Mouse (Mus musculus) urinary bladder, postnatal 10 days (tissue): Measurements from ENCODE around the gene Rpl35a.
"Not testable (repeated sequence)": the region's sequence is repeated elsewhere in the genome, so short reads cannot be mapped to it uniquely, and the experiment has no call there.

Source experiments
- DNase-seq: peaks from one replicate; pipeline ENCODE4 v3.0.0; 2022; ENCODE audit warnings: low spot score

The Rpl35a gene

GRCm38 (mm10) chr16:33056095-33056785 lies at the start of gene Rpl35a, which contains the start of gene Iqcg:
TSS of gene Rpl35a (plus strand) at chr16:33056453.
TSS of gene Iqcg (minus strand) at chr16:33056218.
- peak; percentile 66 for DNase-seq

GRCm38 (mm10) chr16:33006888-33007287 lies 49.4 kb upstream of the Rpl35a start:
- no peak for DNase-seq

GRCm38 (mm10) chr16:33007436-33007835 lies 48.8 kb upstream of the Rpl35a start:
- no peak for DNase-seq

DNA sequence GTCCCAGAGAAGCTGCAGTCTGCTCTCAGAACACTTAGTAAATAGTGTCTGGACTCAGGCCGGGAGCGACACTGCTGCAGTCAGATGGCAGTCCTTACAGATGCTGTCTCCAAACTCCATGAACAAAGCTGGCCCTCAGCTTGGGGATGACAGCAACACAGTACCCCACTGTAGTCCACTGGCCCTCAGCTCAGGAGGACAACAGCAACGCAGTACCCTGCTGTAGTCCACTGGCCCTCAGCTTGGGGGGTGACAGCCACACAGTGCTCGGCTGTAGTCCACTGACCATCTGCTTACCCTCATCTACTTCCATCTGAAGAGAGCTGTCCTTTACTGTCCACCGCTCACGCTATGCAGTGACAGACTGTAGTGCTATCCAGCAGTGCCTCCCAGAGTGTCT lies 46.1 kb upstream of the Rpl35a start:
- no peak for DNase-seq

DNA sequence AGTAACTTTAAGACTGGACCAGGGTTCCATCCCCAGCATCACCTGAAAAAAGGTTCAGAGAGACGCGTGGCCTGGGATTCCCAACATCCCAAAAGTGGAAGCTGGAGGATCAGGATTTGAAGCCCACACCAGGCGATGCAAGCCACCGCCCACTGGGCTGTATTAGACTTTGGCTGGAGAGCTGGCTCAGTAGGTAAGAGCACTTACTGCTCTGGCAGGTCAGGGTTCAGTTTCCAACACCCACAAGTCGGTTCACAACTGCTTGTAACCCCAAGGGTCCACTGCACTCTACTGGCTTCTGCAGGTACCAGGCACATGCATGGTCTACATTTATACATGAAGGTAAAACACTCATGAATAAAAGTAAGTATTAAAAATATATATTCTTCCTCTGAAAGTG lies 42.5 kb upstream of the Rpl35a start:
- DNase-seq, result no peak

GRCm38 (mm10) chr16:33014921-33015320 lies 41.3 kb upstream of the Rpl35a start:
- DNase-seq, result no peak

DNA sequence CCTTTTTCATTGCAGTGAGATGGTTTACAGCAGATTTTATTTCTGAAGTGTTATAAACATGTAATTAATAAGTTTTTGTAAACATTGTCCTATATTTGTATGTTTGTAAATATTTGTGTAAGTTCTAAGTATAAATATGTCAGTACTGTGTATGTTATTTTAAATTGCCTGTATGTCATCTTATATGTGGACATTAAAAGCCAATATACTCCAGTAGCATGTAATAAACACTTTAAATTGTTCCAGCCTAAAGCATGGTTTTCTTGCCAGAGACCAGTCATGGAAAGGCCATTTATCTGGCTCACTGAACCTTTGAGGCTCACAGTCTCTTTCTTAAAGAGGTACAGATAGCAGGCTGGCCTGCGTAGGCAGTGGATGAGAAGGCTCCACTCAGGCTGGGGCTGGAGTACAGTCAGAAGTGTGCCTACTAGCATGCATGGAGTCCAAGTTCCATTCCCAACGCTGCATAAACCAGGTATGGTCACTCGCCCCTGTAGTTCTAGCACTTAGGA lies 40.8 kb upstream of the Rpl35a start:
- no peak for DNase-seq

DNA sequence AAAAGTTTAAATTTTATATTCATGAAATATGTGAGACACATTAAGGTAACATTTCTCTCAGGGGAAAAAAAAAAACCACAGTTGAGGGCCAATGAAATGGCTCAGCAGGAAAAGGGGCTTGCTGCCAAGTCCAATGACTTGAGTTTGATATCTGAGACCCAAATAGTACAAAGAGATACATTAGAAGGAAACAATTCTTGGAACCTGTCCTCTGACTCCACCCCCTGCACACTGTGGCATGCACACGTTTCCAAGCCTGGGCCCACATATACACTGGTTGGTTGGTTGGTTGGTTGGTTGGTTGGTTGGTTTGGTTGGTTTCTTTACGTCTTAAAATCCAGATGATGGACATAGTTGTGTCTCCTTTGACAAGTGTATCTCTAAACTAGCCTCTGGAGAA lies 40.3 kb upstream of the Rpl35a start:
- DNase-seq, result no peak

DNA sequence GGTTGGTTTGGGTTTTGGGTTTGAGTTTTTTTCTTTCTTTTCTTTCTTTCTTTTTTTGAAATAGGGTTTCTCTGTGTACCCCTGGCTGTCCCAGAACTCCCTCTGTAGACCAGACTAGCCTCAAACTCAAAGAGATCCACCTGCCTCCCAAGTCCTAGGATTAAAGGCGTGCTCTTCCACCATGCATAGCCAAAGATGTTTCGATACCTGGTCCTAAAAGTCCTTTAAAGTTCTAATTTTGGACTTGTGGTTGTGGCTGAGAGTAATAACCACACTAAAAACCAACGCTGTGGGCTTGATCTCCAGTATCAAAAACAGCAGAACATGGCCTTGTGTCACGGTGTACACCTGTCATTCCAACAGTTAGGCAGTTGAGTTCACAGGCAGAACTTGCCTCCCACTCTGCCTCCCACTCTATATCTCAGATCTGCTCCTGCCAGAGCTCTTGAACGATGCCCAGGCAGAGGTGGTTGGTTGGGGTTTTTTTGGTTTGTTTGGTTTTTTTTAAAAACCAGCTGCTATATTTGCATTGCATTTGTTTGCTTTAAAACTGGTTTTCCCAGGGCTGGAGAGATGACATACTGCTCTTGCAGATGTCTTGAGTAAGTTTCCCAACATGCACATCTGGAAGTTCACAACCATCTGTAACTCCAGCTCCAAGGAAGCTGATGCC lies 38.4 kb upstream of the Rpl35a start:
- DNase-seq, result no peak

- no peak for DNase-seq
These were observed 37.0 kb upstream of the Rpl35a start for GRCm38 (mm10) chr16:33019117-33019770.

DNA sequence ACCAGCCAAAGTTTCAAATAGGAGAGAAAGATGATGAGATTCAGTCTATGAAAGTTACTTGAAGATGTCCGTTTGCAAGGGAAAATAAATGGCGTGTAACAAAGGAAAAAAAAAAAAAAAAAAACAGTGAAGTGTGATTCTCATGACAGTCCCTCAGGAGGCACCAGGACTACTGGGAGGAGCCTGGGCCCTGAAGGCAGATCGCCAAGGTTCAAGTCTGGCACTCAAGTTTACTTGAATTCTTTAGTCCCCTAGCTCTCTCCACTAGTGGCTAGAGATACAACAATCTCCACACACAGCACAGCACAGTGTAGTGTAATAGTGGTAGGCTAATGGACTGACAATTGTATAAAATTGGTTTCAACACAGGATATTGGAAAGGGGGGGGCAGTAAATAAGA lies 34.9 kb upstream of the Rpl35a start:
- no peak for DNase-seq

DNA sequence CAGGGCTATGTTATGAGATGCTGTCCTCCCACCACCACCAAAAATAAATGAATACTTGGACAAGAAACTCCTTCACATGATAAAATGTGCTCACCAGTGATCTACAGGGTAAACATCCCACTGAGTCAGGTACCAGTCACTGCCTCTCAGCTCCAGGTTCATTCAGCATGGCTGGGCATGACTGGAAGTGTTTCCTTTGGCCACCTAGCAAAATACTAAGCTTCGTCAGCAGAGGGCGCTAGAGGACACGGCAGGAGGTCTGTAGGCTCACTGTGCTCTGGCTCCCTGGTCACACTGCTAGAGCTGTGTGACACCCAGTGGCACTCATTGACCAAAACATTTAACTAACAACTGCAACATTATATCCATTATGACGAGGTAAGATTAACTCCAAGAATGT lies 32.5 kb upstream of the Rpl35a start:
- DNase-seq, result peak; percentile 74

DNA sequence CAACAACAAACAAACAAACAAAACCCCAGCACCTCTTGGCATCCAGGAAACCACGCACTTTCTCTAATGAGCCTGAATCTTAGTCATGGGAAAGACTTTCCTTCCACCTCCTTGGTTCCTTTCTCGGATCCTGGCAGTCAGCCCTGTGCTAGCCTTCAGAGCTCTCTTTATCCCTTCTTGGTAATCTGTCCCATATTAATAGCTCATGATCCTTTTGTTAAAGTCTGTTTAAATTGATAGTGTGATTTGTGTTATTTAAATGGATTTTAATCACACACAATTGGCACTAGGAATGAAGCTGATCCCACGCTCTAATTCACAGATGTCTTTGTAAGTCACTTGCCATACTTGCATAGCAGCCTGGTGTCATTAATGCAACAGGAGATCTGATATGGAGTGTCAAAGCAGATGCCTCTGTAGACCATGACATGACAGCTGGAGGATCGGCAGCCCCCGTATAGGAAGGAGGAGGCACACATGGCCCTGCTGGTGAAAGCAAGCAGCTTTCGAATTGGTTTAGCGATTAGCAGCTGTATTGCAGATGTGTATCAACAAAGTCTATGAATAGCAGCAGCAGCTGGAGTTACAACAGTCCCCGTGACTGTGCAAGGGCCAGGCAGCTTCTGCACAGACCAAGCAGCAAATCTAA lies 31.7 kb upstream of the Rpl35a start:
- DNase-seq, result no peak

- no peak for DNase-seq
These were observed 29.9 kb upstream of the Rpl35a start for GRCm38 (mm10) chr16:33026357-33026756.

DNA sequence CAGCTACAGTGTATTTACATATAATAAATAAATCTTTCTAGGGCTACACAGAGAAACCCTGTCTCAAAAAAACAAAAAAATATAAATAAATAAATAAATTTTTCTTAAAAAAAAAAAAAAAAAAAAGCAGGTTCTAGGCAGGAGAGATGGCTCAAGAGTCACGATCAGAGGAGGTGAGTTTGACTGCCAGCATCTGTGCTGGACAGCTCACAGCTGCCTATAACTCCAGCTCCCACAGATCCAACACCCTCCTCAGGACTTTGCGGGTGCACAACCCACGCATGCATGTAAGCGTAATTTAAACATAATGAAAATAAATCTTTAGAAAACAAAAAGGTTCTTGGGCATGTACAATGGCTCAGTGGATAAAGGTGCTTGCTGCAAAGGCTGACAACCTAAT lies 20.2 kb upstream of the Rpl35a start:
- no peak for DNase-seq

DNA sequence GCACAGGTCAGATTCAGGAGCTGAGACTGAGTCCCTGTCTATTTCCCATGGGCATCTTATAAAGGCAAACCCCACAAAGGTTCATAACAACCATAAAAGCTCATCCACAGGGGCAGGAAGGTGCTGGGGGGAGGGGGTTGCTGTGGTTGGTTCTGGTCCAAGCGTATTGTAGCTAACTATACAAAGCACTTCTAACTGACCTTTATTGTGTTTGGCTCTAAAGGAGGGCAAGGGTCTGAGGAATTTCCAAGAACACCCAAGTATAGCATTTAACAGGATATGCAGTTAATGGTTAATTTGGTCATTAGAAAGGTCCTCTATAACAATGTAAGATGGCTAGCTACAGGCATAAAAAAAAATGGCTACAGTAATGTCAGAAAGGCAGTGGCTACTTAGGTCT lies 13.6 kb upstream of the Rpl35a start:
- no peak for DNase-seq

DNA sequence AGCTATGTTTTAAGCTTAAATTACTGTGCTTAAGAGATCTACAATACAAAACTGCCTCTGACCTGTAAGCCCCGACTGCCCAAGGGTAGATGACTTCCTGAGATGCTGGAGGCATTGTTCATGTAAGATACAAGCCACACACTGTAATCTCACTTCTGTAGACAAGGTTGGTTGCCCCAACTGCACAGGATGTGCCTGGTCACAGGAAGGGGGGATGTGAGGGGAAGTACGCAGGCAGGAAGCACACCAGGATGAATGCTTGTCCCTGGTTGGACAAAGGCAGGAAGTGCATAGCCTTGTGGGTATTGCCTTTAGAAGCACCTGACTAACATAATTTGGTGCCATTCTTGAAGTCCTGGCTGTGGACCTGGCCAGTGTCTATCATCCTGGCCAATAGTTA lies 13.0 kb upstream of the Rpl35a start:
- DNase-seq, result no peak

- no peak for DNase-seq
These were observed 8.2 kb upstream of the Rpl35a start for GRCm38 (mm10) chr16:33048004-33048403.

- no peak for DNase-seq
These were observed 7.6 kb upstream of the Rpl35a start for GRCm38 (mm10) chr16:33048686-33049085.

- DNase-seq, result no peak
These were observed 6.4 kb upstream of the Rpl35a start for GRCm38 (mm10) chr16:33049809-33050208.

- DNase-seq, result no peak
These were observed 3.1 kb upstream of the Rpl35a start for GRCm38 (mm10) chr16:33053141-33053540.

DNA sequence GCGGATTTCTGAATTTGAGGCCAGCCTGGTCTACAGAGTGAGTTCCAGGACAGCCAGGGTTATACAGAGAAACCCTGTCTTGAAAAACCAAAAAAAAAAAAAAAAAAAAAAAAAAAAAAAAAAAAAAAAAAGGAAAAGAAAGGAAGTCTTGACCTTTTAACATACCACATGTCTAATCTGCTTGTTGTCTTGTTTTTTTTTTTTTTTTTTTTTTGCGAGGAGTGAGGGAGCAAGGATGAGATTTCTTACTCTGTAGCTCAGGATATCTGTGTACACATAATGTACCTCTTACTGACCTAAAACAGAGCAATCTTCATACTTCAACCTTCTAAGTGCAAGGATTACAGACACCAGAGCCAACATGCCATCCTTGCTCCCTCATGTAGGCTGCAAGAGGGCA lies 1.3 kb upstream of the Rpl35a start:
- DNase-seq, result not testable (repeated sequence)

DNA sequence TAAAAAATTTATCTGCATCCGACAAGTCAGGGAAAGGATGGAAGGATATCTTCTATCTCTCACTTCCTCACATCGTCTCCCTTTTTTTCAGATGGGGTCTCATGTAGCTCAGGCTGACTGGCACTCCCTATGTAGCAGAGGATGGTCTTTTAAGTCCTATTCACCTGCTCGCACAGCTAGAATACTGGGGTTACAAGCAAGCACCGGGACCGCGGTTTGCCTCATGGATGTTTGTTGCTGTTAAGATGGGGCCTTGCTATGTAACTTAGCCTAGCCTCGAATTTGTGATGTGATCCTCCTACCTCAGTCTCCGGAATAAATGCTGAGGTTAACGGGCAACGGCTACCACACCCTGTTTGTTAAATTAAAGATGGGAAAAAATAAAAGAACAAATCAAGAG lies 598 bp upstream of the Rpl35a start:
- no peak for DNase-seq
